Mouse (Mus musculus): ENCODE measurements around the gene Hsf2bp.
"Not testable (repeated sequence)": the region's sequence is repeated elsewhere in the genome, so short reads cannot be mapped to it uniquely, and the experiment has no call there.

Gene Hsf2bp

DNA sequence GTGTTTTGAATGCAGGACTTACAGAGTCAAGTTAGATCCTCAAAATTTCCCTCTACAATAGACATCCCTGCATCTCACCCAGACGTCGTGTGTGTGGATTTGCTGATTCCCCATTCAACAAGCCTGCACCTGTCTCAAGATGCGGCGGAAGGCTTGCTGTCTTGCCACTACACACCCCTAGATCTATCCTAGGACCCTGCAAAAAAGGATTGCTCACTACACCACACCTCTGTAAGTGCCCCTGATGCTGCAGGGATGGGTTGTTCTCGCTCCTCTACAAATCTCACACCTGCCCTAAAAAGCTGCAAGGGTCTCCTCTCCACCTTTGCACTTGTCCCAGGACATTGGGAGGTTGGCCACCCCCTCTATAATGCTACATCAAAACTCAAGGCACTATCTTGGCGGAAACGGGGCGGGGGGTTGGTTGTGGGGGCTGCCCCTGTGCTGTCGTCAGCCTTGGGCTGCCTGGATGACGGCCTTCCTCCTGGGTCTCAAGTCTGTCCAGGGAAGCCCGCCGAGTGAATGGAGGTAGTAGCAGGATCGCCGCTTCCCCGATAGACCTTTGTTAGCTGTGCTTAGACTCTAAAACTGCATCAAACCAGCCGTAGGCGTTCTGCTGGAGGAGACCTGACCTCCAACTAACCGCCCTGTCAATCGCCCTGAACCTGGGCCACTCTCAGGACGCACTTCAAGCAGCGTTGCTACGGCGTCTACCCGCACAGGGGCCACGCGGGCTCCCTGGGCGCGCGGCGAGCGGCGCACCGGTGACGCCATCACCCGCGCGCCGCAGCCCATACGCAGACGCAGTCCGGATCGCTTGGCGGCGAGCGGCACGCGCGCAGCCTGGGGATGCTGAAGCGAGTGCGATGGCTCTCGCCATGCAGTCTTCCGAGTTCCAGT lies at the start of gene Hsf2bp, which contains the start of gene Rrp1b:
Gene Hsf2bp (minus strand): TSS at position 741 of the 900 bp plus-strand sequence.
Gene Rrp1b (plus strand): TSS at position 492 of the 900 bp plus-strand sequence.
- in situ Hi-C loops (cut with MboI, MseI): loop anchor here (10.0 kb wide), 1 partner anchor 521 kb away; the partner anchor contains the start of gene Wdr4

DNA sequence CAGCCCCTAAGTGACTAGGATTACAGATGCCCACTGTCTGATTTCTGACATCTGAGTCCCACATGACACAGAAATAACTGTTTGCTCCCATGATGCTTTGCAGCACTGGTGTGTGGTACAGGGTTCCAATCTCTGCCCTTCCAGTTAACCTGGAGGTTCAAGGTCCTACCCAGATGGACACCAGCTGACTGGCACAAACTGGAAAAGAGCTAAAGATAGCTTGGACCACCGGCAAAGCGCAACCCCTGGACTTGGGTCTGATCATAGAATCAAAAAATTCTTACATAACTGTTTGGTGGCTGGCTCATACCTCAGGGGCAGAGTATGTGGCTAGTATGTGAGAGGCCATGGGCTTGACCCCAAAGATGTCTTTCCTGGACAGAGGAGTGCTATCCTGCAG lies 47.2 kb upstream of the Hsf2bp start:
- in situ Hi-C loops (cut with MboI, MseI): no loop called here

DNA sequence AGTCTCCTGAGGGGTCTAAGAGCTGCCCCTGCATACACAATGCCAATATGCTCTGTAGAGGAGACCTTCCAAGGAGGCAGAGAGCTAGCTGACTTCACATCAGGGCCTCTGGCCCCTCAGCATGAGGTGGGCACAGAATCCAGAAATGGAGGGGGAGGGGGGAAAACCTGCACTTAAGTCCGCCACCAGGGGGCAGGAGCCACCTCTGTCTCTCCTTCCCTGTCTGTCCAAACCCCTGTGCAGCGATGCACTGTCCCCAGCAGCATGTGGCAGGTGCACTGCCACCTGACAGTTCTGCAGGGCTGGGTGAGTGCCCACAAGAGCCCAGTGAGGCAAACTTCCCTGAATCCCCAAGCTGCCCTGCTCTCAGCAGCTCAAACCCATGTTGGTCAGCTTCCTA lies 39.0 kb upstream of the Hsf2bp start:
- in situ Hi-C loops (cut with MboI, MseI): no loop called here

DNA sequence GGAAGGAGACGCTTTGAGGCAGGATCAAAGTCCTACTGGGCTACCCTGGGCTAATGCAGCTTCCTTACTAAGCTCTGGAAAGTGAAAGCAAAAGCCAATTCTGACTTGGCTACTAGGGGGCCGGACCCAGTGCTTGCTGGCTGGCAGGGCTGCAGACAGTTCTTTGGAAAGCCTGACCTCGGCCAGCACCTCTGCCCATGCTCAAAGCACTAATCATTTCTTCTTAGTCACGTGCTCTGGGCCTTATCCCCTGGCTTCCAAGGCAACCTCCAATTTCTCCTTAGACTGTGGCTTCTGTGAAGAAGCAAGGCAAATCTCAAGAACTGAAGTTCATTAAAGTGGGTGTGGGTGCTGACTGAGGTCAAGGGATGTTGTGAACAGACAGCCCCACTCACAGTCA lies 38.5 kb upstream of the Hsf2bp start:
- in situ Hi-C loops (cut with MboI, MseI): no loop called here

DNA sequence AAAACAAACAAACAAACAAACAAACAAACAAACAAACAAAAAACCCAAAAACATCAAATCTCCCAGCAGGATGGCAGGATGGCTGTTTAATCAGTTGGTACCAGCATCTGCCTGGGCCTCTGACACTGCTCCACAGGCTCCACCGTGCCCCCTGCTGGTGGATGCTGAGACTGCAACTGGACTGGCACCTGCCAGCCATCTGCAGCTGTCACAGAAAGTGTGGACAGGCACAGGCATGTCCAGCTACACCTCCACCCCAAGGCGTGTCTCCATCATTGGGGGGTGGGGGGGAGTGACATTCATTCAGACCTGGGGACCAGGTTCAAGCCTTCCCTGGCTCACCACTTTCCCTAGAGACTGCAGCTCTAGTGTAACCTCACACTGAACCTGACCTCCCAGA lies 37.2 kb upstream of the Hsf2bp start:
- in situ Hi-C loops (cut with MboI, MseI): no loop called here

DNA sequence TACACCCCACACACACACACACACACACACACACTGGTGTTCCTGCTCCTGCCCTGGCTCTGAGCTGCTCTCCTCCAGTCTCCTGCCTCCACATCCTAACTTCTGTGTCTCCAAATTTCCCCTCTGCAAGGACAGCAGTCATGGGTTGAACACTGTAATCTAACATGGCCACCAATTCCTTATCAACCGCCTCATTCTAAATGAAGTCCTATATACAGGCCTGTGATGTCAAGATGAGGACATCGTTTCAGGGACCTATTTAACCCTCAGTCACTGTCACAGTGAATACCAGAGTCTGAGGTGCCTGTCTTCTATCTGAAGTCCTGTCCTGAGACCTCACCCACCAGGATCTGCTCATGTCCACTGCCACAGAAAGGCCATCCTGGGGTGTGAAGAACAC lies 32.7 kb upstream of the Hsf2bp start:
- in situ Hi-C loops (cut with MboI, MseI): no loop called here

DNA sequence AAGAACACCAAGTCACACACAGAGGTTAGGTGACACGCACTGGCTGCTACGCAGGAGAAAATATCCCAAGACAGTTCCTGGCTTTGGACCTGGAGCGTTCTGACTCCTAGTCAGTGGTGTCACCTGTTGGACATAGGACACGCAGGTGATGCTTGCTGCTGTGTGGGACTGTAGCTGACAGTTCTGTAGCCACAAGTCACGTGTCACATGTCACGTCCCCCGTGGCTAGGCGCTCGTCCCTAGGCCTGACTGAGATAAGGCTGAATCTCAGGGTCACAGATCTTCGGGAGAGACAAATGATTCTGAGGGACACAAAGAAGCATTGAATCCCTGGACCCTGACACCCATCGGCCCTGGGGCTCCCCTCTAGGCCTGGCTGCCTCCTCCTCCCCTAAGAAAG lies 32.2 kb upstream of the Hsf2bp start:
- in situ Hi-C loops (cut with MboI, MseI): no loop called here

DNA sequence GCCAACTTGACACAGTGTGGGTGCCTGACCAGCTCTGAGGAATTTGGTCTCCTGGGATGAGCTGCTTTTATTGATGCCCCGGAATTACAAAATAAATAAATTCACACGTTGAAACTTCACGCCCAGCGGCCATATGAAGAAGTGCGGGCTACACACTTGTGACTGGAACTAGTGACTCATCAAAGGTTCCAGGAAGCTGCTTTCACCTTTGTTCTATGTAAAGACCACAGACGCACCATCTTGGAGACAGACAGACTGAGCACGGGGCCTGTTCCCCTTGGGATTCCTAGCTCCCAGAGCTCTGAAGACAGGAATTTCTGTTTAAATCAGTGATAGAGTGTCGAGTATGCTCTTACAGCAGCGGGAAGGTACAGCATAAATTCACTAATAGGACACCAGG lies 31.4 kb upstream of the Hsf2bp start:
- in situ Hi-C loops (cut with MboI, MseI): no loop called here

DNA sequence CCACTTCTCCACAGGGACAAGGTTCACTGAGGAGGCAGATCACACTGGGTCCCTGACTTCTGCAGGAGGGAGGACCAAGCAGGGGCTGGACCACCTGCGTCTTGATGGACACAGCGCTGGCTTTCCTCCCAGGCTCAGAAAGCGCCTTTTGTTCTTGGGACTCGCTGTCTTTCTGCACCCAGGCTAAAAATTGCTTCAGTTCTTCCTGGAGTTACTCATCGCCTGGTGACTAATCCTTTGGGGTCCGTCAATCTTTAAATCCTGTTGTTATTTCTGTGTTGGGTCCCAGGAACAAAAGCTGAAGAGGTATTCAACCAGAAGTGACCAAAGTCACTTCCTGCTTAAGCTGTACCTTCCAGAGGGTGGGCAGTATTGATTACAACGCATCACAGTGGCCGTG lies 28.6 kb upstream of the Hsf2bp start:
- in situ Hi-C loops (cut with MboI, MseI): not testable (repeated sequence)

DNA sequence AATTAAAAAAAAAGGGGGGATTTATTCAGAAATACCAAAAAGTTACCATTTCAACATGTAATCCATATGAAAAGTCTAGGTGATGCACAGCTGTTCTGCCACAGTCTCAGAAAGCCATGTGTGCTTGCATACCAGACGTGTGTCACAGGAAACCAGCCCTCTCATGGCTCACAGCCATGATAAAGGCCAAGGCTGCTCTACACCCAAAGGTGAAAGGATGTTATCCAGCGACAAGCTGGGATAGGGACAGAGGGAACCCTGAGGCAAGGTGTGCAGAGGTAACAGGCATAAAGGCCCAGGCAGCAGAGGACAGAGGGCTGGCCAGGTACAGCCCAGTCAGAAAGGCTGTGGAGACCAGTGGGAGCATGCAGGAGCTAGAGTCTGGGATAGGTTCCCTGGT lies 27.5 kb upstream of the Hsf2bp start:
- in situ Hi-C loops (cut with MboI, MseI): no loop called here

DNA sequence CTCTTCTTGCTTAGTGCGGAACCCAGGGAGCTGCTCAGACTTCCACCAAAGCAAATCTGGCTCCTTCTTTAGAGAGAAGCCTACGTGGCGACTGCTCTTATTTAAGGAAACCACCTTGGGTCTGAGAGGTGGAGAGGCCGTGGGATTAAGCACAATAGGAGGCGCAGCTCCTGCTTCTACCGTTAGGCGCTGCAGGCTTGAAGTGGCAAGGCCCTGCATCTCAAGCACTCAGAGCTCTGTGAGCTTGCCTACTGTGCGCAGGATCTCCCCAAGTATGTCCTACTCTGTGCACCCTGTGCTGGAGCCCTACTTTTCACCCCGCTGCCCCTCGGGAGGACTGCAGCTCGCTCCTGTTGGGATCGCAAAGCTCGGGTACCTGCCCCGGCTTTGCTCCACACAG lies 25.1 kb upstream of the Hsf2bp start:
- in situ Hi-C loops (cut with MboI, MseI): no loop called here

DNA sequence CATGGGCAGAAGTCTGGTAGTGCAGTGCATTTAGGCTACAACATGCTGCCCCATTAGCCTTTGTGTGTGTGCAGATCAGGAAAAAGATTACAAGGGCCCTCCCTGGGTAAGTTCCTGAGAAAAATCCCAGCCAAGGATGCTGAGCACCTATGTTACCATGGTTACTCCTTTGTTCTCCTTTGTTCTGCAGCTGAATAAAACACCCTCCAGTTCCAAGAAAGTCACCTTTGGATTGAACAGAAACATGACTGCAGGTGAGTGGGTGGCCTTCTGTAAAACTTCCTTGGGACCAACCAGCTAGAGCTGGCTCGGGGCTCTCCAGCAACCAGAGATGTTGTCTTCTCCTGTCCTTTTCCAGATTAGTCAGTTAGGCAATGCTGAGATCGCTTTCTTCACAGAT lies 22.9 kb upstream of the Hsf2bp start:
- in situ Hi-C loops (cut with MboI, MseI): no loop called here

DNA sequence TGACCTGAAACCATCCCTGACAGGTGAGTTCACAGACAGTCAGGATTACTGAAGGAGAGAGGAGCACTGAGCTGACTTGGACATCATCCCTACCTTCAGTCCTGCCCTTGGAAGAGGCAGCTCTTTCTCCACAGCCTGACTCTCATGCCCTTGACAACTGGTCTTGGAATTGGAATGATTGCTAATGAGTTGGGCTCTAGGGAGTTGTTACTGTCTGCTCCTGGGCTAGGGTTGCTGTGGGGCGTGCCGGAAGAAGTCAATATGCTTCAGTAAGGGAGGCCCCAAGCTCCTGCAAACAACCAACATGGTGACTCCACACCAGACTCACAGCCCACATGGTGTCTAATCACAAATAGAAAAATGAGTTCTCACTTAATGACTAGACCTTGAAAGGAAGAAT lies 21.7 kb upstream of the Hsf2bp start:
- in situ Hi-C loops (cut with MboI, MseI): no loop called here

DNA sequence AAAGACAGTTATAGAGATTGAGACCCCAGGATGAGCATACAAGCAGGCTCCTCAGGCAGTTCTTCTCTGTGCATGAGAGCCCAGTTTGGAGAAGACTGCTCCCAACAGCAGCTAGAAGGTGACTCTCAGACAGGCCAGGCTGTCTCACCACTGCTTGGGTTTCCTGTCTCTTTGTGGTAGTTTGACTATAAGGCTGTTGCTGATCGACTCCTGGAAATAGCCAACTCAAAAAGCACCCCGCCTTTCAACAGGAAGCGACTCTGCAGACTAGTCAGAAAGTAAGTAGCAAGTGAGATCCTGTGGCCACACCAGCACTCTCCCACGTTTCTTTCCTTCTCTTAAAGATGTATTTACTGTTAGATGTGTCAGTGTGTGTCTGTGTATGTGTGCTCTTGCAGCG lies 17.5 kb upstream of the Hsf2bp start:
- in situ Hi-C loops (cut with MboI, MseI): no loop called here

DNA sequence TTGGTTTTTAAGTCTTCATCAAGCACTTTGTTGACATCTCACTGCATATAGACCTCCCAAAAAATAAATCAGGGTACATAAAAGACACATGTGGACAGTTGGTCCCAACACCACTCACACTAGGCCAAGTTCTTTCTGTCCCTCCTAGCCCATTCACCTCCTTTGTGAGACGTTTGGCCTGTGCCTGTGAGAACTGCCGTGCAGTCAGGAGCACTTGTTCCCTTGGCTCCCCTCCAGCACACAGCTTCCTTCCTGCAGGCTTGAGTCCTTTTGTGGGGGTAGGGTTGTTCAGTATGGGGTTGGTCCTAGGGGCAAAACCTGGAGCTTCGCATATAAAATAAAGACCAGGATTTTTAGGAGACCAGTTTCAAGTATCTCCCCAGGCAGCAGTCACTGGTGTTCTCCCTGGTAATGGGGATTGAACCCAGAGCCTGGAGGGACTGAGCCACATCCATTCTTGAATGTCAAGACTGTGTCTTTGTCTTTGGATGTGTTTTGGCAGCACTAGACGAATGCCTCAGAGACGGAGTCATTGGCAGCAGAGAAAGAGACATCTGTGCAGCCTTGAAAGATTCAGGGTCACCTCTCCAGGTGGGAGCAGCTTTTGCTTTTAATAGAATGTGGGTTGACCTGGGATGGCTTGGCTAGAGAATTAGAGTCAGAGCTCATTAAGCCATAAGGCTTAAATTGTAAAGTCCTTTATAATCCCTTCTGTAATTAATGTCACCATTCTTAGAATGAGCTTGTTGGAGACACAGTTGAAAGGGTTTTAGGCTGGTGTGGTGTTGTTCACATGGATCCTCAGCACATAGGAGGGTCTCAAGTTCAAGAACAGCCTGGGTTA lies 16.3 kb upstream of the Hsf2bp start:
- in situ Hi-C loops (cut with MboI, MseI): no loop called here

DNA sequence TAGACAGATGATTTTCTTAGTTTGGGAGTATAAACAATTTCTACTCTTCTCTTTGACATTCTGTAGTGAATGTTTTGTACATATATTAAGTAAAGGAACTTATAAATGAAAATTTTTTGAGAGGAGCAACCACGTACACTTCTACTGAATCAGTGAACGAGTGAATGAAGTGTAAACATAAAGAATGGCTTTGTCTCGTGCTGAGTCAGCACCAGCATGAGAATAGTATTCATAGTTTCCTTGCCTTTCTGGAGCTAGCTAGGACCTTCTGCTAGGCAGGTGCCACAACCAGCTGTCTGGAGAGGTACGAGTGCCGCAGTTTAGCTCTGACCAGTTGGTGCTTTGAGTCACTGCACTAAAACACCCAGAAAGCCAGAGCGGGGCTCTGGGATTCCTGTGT lies 14.5 kb upstream of the Hsf2bp start:
- in situ Hi-C loops (cut with MboI, MseI): no loop called here

DNA sequence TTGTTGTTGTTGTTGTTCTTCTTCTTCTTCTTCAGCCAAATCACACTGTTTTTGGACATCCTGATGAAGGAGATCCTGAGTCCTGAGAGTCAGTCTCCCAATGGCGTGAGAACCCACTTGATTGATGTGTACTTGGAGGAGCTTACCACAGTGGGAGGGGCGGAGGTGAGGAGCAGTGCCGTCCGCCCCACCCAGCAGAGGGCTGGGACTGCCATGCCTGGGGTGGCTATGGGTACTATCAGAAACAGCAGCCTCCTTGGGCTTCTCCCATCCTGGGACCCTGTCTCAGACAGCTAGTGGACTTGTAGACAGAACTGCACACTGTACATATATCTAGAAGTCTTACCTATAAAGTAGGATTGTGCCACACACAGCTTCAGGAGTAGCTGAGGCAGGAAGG lies 13.8 kb upstream of the Hsf2bp start:
- in situ Hi-C loops (cut with MboI, MseI): no loop called here

DNA sequence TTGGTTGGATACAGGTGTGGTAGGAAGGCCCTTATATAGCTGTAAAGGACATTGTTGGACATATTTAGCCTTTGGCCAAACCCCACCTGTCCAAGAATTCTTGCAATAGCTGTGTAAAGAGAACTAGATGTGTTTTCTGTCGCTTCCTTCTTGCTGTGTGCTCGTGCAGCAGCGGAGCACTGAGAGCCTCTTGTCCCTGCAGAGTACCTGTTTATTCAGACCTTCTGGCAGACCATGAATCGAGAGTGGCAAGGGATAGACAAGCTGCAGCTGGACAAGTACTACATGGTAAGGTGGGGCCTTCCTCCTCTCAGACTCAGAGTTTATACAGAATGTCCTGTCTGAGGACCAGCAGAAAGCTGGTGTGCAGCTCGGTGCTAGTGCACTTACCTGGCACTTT lies 12.2 kb upstream of the Hsf2bp start:
- in situ Hi-C loops (cut with MboI, MseI): no loop called here

DNA sequence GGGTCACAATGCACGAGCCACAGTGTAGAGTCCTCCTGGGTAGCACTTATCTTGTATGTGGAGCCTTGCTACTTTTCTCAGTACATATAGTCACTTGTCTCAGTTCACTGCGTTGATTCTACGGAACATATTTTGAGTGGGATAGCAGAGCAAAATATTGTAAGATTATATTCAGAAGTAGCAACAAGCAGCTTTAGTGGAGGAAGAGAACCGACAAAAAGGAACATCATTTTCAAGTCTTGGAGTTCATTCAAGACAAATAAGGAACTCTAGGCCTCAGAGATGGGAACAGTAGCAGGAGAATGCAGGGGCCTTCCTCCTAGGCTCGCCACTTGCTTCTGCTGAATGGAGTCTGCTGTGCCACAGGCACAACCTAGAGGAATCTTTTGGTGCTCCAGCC lies 10.4 kb upstream of the Hsf2bp start:
- in situ Hi-C loops (cut with MboI, MseI): no loop called here

DNA sequence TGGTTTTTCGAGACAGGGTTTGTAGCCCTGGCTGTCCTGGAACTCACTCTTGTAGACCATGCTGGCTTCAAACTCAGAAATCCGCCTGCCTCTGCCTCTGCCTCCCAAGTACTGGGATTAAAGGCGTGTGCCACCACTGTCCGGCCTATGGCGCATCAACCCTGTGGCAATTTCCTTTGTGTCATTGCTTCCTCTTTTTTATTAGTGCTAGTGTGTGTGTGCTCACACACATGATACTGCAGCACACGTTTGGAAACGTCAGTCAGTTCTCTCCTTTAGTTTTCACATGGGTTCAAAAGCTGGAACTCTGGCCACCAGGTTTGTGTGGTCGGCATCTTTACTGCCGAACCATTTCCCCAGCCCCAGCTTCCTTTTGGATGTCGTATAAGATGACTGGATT lies 4.1 kb upstream of the Hsf2bp start:
- in situ Hi-C loops (cut with MboI, MseI): no loop called here

DNA sequence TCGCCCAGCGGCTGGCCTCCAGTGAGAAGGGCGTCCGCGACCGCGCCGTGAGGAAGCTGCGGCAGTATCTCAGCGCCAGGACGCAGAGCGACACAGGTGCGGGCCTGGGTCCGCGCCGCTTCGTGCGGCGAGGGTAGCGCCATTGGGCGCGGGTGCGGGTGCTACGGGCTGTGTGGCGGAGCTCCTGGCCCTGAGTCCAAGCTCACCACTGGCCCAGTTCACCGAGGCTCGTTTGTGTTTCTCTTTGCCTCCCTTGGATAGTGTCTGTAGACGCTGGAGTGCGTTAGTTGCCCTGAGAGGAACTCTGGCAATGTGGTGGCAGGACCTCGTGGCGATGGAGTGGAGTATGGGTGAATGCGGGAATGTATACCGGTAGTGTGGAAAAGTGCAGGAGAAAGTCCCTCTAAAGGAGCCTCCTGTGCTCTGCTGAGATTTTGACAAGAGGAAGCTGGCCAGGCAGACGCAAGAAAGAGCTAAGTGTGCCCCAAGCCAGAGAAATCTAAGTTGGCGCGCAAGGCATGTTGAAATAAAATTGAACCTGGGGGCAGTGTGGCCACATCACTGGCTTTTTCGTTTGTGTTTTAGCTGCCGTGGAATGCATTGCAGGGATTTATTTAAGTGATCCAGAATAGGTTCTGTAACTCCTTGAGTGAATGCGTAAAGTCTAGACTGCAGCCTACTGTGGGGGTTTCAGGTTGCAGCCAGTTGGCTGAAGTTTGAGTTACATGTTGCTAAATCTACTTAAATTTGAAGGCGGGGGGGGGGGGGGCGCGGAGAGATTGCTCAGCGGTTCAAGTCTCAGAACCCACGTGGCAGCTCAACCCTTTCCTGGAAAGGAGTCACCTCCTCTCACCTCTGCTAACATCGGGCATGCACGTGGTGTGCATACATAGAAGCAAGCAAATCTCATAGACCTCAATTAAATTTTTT lies 625 bp upstream of the Hsf2bp start:
- in situ Hi-C loops (cut with MboI, MseI): loop anchor here (10.0 kb wide), 1 partner anchor 522 kb away; the partner anchor contains the start of gene Wdr4

All from regulatory T cell (primary cell).